Mouse (Mus musculus) olfactory bulb, adult 2 months (tissue): ENCODE data around the gene Vps50. TPM values are rescaled to one million over a fixed set of nuclear protein-coding genes. Genes with fewer than 3 reads are reported as not detected.
"Not testable (repeated sequence)": the region's sequence is repeated elsewhere in the genome, so short reads cannot be mapped to it uniquely, and the experiment has no call there.

Experiments
- H3K27ac ChIP-seq: fragments of 200-500 bp; 2 replicates; pipeline ENCODE4 v1.5.1; 2012; ENCODE audit warnings: low read depth, low read length; ENCODE audit not compliant: insufficient read depth
- H3K4me1 ChIP-seq: fragments of 200-500 bp; 2 replicates; pipeline ENCODE4 v1.6.1; 2012; ENCODE audit warnings: low read length; ENCODE audit not compliant: control insufficient read depth, insufficient read depth
- H3K4me3 ChIP-seq: fragments of 200-500 bp; 2 replicates; pipeline ENCODE4 v1.5.1; 2012; ENCODE audit warnings: mild to moderate bottlenecking, low read depth, low read length, moderate library complexity; ENCODE audit not compliant: insufficient read depth
- CTCF ChIP-seq: fragments of 200-500 bp; IDR thresholded peaks from 2 replicates; pipeline ENCODE4 v1.5.1; 2012; ENCODE audit warnings: low read depth, mild to moderate bottlenecking, low read length, moderate library complexity; ENCODE audit not compliant: insufficient read depth
- POLR2A ChIP-seq: fragments of 200-500 bp; IDR thresholded peaks from 2 replicates; pipeline ENCODE4 v1.6.1; 2012; ENCODE audit warnings: mild to moderate bottlenecking, low read depth, low read length, moderate library complexity; ENCODE audit not compliant: insufficient read depth
- WGBS: fragments of 180-500 bp; shearing (Covaris S2); methylation state at CpG from one replicate; pipeline ENCODE4 v1.1.7; 2018; 5-methylcytosine and 5-hydroxymethylcytosine counted together
- polyA plus RNA-seq: library from polyadenylated mRNA; stranded (reverse); fragments of >200 nt; gene quantifications from 2 replicates; pipeline ENCODE4 v1.2.4, GENCODE M21; 2012; ENCODE audit warnings: low replicate concordance; ENCODE audit not compliant: missing spikeins, insufficient read depth, insufficient read length

Vps50 gene
- polyA plus RNA-seq, 1 experiment = not detected

GRCm38 (mm10) chr6:3485133-3485532 is 13.0 kb upstream of the Vps50 start:
- no peaks in the 10 kb centered on the region for H3K4me1 ChIP-seq
- no peak overlapping the region for H3K4me3 ChIP-seq
- 83% methylated on average over 3 of the region's 3 CpGs for WGBS
- no peak overlapping the region for H3K27ac ChIP-seq
- TF ChIP-seq CTCF = no peak
- no peak for TF ChIP-seq POLR2A

DNA sequence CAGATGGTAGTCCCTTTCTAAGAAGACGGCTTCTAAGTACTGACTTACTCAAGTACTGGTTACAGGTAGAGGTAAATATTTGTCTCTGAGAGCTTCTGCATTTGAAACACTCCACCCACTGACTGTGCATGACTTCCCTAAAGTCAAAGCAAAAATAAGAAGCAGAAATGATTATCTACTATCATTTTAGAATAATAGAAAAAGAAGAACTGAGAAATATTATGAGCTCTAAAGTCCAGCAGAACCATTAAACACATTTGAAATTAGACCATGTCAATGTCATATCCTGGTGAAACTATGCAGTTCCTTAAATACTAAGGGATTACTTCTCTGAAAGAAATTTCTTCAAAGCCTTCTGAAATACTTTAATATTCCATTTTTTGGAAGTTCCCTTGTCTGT is 10.8 kb upstream of the Vps50 start:
- no peak overlapping the region for H3K27ac ChIP-seq
- no peaks in the 10 kb centered on the region for H3K4me1 ChIP-seq
- WGBS = 86% methylated on average over 1 of the region's 1 CpGs
- no peak overlapping the region for H3K4me3 ChIP-seq
- TF ChIP-seq POLR2A (no peak), CTCF (no peak)

GRCm38 (mm10) chr6:3494285-3494684 is 3.9 kb upstream of the Vps50 start:
- Histone ChIP-seq H3K4me1 (peaks cover 2% of the 10 kb centered on the region; the same call in 1 of the 2 replicates), H3K27ac (no peak overlapping the region), H3K4me3 (no peak overlapping the region)
- 81% methylated on average over 5 of the region's 5 CpGs for WGBS
- TF ChIP-seq CTCF = no peak

DNA sequence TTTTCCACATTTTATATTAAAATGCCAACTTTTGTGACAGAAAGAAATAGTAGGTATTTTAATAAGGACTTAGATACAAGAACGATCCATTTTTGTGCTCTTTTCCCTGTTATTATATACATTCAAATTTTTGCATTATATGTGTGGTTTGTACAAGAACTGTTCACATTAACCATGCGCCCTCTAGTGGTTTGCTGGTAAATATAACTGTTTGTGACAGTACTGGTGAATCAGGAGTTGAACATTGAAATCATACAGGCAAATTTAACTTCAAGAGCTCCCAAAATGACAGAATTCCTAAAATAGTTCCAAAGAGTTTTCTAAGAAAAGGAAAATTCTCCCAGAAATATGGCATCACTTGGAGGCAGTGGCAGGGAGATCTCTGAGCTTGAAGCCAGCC is 2.0 kb upstream of the Vps50 start:
- no peak overlapping the region for H3K4me3 ChIP-seq
- WGBS = 1% methylated on average over 2 of the region's 2 CpGs
- no peak overlapping the region for H3K27ac ChIP-seq
- TF ChIP-seq POLR2A (no peak), CTCF (no peak)
- H3K4me1 ChIP-seq = peaks cover 4% of the 10 kb centered on the region

- no peak for TF ChIP-seq POLR2A
- TF ChIP-seq CTCF = no peak
- WGBS = 60% methylated on average over 3 of the region's 3 CpGs
- Histone ChIP-seq H3K27ac (no peak overlapping the region), H3K4me1 (peaks cover 4% of the 10 kb centered on the region), H3K4me3 (no peak overlapping the region)
Observed at GRCm38 (mm10) chr6:3500286-3500685, 2.1 kb downstream of the Vps50 start.

GRCm38 (mm10) chr6:3505289-3505688 is 7.1 kb downstream of the Vps50 start:
- Histone ChIP-seq H3K27ac (no peak overlapping the region), H3K4me1 (no peaks in the 10 kb centered on the region), H3K4me3 (no peak overlapping the region)
- 82% methylated on average over 5 of the region's 5 CpGs for WGBS
- TF ChIP-seq CTCF (no peak), POLR2A (no peak)

- TF ChIP-seq CTCF (no peak), POLR2A (no peak)
- no peak overlapping the region for H3K27ac ChIP-seq
- H3K4me1 ChIP-seq = peaks cover 3% of the 10 kb centered on the region
- no peak overlapping the region for H3K4me3 ChIP-seq
- 85% methylated on average over 4 of the region's 4 CpGs for WGBS
Observed at GRCm38 (mm10) chr6:3507078-3507477, 8.9 kb downstream of the Vps50 start.

- not testable (repeated sequence) for H3K4me1 ChIP-seq, H3K27ac ChIP-seq, H3K4me3 ChIP-seq
- 59% methylated on average over 2 of the region's 2 CpGs for WGBS
Observed at GRCm38 (mm10) chr6:3508151-3508550, 10.0 kb downstream of the Vps50 start.

- no peak overlapping the region for H3K4me3 ChIP-seq
- no peak for TF ChIP-seq CTCF
- TF ChIP-seq POLR2A = no peak
- WGBS = 7% methylated on average over 2 of the region's 2 CpGs
- peaks cover 5% of the 10 kb centered on the region for H3K4me1 ChIP-seq
- H3K27ac ChIP-seq = no peak overlapping the region
Observed at GRCm38 (mm10) chr6:3509782-3510181, 11.6 kb downstream of the Vps50 start.

- TF ChIP-seq POLR2A (no peak), CTCF (no peak)
- WGBS = 61% methylated on average over 10 of the region's 10 CpGs
- H3K27ac ChIP-seq = no peak overlapping the region
- no peak overlapping the region for H3K4me3 ChIP-seq
- peaks cover 5% of the 10 kb centered on the region for H3K4me1 ChIP-seq
Observed at GRCm38 (mm10) chr6:3511116-3511515, 12.9 kb downstream of the Vps50 start.

- peaks cover 5% of the 10 kb centered on the region for H3K4me1 ChIP-seq
- H3K4me3 ChIP-seq = peak overlapping the region; percentile 20; the same call in 1 of the 2 replicates
- no peak overlapping the region for H3K27ac ChIP-seq
- TF ChIP-seq CTCF (no peak), POLR2A (no peak)
- WGBS = 54% methylated on average over 11 of the region's 11 CpGs
Observed at GRCm38 (mm10) chr6:3511612-3512011, 13.4 kb downstream of the Vps50 start.
